Mouse (Mus musculus) bone marrow, adult 2 months (tissue): ENCODE measurements around the gene Fam110a.
A peak's percentile ranks its signal among the peaks of the same experiment; 100 is the strongest.

Experiments
- CTCF ChIP-seq: fragments of 200-500 bp; IDR thresholded peaks from 2 replicates; pipeline ENCODE4 v1.5.1; 2011; ENCODE audit warnings: low read length, control low read depth; ENCODE audit not compliant: control insufficient read depth, insufficient read depth
- POLR2A ChIP-seq: fragments of 200-500 bp; IDR thresholded peaks from 2 replicates; pipeline ENCODE4 v1.6.1; 2011; ENCODE audit warnings: low read depth, mild to moderate bottlenecking, control low read depth, low read length, borderline replicate concordance; ENCODE audit not compliant: control insufficient read depth

DNA sequence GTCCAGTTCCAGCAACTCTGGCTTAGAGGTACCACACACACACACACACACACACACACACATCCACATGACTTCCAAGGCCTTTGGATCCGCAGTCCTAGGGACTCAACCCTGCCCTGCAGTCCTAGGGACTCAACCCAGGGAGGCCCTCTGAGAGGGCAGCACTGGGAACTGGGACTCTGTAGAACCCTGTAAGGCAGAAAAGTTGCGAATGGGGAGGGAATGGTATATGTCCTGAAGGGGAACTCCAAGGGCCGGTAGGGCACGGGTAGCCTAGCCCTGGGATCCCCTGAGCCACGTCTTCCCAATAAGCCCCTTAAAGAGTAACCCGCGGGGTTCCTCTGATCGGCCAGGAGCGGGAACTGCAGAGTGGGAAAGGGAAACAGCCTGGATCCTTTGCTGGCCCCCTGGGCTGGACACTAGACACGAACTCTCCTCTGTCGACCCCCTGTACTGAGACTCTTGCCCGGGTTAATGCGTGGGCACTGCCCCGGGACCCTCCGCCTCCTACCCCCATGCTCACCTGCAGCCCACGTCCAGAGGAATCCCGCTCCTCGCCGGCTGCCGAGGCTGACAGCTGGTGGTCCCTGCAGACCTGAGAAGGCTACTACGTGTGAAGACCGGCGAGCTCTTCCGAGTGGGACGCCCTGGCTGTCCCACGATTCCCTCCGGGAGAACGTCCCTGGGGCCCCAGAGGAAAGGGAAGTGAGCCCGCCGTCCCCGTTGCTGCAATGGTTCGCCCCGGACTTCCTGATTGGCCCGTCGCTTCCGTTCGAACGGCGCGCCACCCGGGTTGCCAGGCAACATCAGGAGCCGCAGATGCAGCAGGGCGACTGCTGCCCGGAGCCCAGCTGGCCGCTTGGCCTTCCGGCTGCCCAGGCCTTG, at the start of gene Fam110a:
- no peak for TF ChIP-seq CTCF
- peak; percentile 41; the same call in 1 of the 2 replicates for TF ChIP-seq POLR2A
